Mouse (Mus musculus): Measurements from ENCODE around the gene Olfr1287.

GRCm38 (mm10) chr2:111480519-111480918 is 31.6 kb downstream of the Olfr1287 start, which contains the start of gene Olfr1289:
- TF ChIP-seq CTCF (IDR thresholded peaks at IDR 0.05; ENCODE audit: borderline replicate concordance, control insufficient read depth, extremely low read depth, insufficient read depth, low read length, poor library complexity): no peak
- no peak for TF ChIP-seq POLR2A (IDR thresholded peaks at IDR 0.05; ENCODE audit: control insufficient read depth, extremely low read depth, insufficient read depth, low read length, poor library complexity)
